Mouse (Mus musculus) urinary bladder, postnatal 14 days (tissue): Measurements from ENCODE around the gene Pirb.
A peak's percentile ranks its signal among the peaks of the same experiment; 100 is the strongest.

Experiments used
- DNase-seq: peaks from one replicate; pipeline ENCODE4 v3.0.0; 2021; ENCODE audit warnings: low spot score

Pirb gene

GRCm38 (mm10) chr7:3692382-3692986, 27.7 kb downstream of the Pirb start, which contains the start of gene Tsen34:
TSS of gene Tsen34 (plus strand) at chr7:3692863.
- DNase-seq = no peak

GRCm38 (mm10) chr7:3691919-3692318, 28.3 kb downstream of the Pirb start:
- DNase-seq = no peak

GRCm38 (mm10) chr7:3685400-3686187, 34.6 kb downstream of the Pirb start:
- no peak for DNase-seq

- DNase-seq = no peak
Observed at GRCm38 (mm10) chr7:3684698-3685097, 35.5 kb downstream of the Pirb start.

- DNase-seq = no peak
Observed at GRCm38 (mm10) chr7:3683908-3684550, 36.2 kb downstream of the Pirb start.

GRCm38 (mm10) chr7:3677342-3677741, 42.8 kb downstream of the Pirb start, which contains the start of gene Tmc4:
TSS of gene Tmc4 (minus strand) at chr7:3677553.
- DNase-seq = peak; percentile 75

- no peak for DNase-seq
Observed at GRCm38 (mm10) chr7:3676371-3676770, 43.8 kb downstream of the Pirb start.

- DNase-seq = no peak
Observed at GRCm38 (mm10) chr7:3675228-3675548, 45.0 kb downstream of the Pirb start.

GRCm38 (mm10) chr7:3674507-3675227, 45.5 kb downstream of the Pirb start:
- DNase-seq = peak; percentile 91

- DNase-seq = no peak
Observed at GRCm38 (mm10) chr7:3666921-3667391, 53.2 kb downstream of the Pirb start.

- peak; percentile 97 for DNase-seq
Observed at GRCm38 (mm10) chr7:3665215-3666114, 54.7 kb downstream of the Pirb start, which contains the start of gene Leng1. TSS of gene Leng1 (minus strand) at chr7:3665840.

- no peak for DNase-seq
Observed at GRCm38 (mm10) chr7:3664524-3665214, 55.5 kb downstream of the Pirb start.
